Mouse (Mus musculus): Measurements from ENCODE around the gene Fam214a. TPM values are rescaled to one million over a fixed set of nuclear protein-coding genes. Genes with fewer than 3 reads are reported as not detected.

Gene Fam214a
- polyA plus RNA-seq, 1 experiment from 2014 or later = 2.1 TPM

Other genes starting within 250 kb of the Fam214a start
- gene Onecut1, start 91.0 kb upstream of the Fam214a start, polyA plus RNA-seq (2015; fragmentation: Nextera tagmentation; extraction: Ambion mirVana) = 2.0 and 2.2 TPM in 2 replicates
- 87.5 and 116 TPM in 2 replicates for gene Arpp19, start 84.7 kb downstream of the Fam214a start, polyA plus RNA-seq (2015; fragmentation: Nextera tagmentation; extraction: Ambion mirVana)
- gene Myo5a, start 118.1 kb downstream of the Fam214a start, polyA plus RNA-seq (2015; fragmentation: Nextera tagmentation; extraction: Ambion mirVana) = 1.4 and 1.5 TPM in 2 replicates

Measured in liver, embryonic 15.5 days (tissue).